Mouse (Mus musculus) embryo, embryonic 11.5 days (tissue): ENCODE measurements around the gene Cit.
A peak's percentile ranks its signal among the peaks of the same experiment; 100 is the strongest.

ENCODE experiments used
- DNase-seq: peaks from one replicate; pipeline ENCODE4 v3.0.0-alpha.2; 2012; ENCODE audit warnings: low read depth, low spot score

Cit gene

DNA sequence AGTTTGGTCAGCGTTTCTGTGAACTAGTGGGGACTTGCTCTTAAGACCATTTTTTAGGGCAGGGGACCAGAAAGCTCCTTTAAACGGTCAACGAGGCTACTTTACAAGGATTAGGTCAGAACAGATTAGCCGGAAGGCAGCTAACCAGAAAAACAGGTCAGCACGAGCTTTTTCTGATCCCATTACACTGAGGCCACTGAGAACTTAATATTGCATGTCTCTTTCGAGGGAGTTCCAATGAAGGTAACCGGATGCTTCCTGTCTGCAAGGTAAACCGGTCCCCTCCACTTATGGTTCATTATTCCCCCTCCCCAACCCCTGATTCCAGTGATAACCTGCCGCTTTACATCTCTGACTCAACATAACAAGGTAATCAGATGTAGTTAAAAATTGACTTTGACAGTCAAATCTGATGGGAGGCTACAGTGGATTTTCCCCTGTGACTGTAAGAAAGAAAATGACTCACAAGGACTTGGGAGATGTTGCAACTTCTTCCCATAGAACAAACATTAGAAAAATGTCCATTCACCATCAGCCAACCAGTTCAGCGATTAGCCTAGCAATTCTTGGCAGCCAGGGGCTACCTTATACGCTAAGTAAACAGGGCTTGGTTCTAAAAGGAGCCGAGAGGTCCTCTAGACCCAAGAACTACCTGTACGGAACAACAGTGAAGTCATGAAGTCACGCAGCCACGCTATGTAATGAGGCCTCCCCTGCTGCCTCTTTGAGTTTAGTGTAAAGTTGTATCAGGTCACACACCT, 164.2 kb downstream of the Cit start:
- DNase-seq = no peak

GRCm38 (mm10) chr5:116009884-116010627, 165.0 kb downstream of the Cit start:
- DNase-seq = no peak

- DNase-seq = no peak
Observed at GRCm38 (mm10) chr5:116011700-116012099, 166.6 kb downstream of the Cit start.

DNA sequence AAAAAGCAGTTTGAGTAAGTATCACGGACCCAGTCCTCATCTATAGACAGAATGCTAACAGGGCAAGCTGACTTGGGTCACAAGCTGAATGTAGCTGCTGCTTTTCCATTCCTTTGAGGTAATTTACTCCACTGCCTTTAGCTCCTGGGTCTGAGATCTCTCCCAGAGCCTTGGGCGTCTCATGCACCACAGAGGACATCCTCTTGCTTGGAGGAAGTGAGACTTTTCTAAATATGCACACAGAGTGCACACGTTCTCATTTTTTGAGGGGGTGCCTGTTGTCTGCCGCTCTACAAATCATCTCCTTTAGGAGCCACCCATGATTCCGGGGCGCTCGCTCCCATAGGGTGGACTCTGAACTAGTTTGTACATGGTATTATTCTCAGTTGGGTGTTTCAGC, 167.4 kb downstream of the Cit start:
- no peak for DNase-seq

GRCm38 (mm10) chr5:116013821-116014220, 168.7 kb downstream of the Cit start:
- DNase-seq = no peak

DNA sequence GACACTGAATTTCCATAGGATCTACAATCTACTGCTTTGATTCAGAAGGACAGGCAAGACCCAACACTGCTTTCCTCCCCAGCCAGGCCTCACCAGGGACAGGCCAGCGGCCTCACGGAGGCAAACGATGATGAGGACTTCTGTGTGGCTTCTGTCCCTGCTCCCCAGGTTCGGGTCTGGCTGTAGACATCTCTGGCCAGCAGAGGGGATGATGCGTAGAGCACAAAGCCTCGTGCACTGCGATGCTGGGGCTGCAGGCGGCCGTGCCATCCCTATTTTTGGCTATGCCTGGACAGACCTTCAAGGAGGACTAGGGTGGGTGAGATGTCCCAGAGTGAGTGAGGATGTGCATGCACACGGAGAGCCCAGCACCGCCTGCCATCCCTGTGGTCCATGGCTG, 169.2 kb downstream of the Cit start:
- DNase-seq = no peak

DNA sequence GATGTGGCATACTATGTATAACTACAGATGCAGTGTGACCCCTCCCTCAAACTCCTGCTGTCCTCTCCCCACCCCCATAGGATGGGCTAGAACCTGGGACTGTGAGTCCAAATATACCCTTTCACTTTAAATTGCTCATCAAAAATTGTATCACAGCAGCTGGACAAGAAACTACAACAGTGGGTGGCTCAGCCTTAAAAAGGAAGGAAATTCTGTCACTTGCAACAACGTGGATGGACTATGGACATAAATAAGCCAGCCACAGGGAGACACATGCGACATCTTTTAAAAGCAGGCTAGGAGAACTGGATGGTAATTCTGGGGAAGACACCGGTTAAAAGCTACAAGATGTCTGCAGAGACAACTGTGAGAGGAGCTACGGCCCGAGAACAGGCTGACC, 171.5 kb downstream of the Cit start:
- no peak for DNase-seq

GRCm38 (mm10) chr5:116017391-116017790, 172.3 kb downstream of the Cit start:
- no peak for DNase-seq

GRCm38 (mm10) chr5:116018196-116018595, 173.1 kb downstream of the Cit start:
- no peak for DNase-seq

DNA sequence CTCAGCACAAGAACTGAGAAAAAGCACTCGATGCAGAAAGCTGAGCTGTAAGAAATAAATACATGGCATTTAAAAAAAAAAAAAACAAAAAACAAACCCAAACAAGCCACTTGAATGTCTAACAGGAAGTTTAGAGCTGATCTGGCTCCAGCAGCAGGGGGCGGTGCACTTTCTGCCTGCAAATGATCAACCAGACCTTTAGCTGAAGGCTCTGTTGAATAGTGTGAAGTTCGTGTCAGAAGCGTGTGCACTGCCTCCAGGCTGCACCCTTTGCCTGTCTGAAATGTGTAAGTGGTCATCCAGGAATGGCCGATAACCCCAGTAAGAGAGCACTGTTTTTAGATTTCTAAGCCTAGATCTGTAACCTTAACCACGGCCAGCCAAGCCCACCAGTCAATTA, 173.7 kb downstream of the Cit start:
- no peak for DNase-seq

DNA sequence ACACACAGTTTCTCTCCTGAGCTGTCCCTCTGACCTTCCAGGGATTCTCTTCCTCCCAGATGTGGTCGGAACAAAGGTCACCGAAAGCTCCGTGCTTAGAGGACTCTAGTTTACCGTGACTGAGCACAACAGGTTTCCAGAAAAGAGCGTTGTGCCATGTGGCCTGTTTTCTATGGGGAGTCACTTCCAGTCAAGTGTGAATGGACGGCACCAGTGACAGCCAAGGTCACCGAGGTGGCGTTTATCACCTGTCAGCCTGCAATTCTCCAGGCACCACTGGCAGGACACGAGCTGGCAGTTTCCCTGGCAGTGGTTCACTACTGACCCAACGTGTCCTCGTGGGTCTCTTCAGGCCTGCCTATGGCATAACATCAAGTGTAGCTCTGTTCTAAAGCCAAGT, 174.3 kb downstream of the Cit start:
- no peak for DNase-seq

DNA sequence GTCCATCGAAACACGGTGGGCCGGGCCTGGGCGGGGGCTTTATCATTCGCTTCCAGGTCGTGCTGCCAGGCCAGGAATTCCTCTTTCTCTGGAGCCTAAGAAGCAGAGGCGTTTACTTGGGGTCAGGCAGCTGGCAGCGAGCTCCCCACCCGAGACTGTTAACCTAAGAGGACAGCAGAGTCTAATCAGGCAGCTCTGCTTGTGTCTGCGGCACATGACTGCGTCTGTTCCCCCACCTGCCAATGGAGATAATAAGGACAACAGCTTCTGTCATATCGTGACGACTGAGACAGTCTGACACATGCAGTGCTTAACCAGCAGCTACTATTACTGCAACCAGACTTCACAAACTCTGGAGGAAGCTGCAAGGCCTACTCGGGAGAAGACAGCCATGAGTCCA, 176.5 kb downstream of the Cit start:
- DNase-seq = no peak

- no peak for DNase-seq
Observed at GRCm38 (mm10) chr5:116022131-116022530, 177.1 kb downstream of the Cit start.

DNA sequence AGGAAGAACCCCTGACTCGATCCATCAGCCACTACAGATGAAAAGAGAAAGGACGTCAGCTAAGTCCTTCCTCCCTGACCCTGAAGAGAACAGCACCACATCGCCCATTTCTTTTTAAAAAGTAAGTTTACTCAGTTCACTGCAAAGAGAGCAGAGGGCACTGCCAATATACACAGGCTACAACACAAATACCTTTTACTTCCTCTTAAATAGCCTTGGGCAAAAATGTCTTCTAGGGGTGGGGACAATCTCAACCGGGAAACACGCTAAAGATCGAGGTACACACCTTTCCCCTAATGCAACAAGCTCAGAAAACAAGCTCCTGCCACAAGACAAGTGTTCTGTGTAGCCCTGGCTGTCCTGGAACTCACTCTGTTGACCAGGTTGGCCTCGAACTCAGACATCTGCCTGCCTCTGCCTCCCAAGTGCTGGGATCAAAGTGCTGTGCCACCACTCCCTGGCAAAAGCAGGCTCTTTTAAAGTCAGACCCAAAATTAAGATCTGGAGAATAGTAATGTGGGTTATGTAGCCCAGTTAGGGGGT, 177.7 kb downstream of the Cit start:
- DNase-seq = no peak

- no peak for DNase-seq
Observed at GRCm38 (mm10) chr5:116023251-116023661, 178.2 kb downstream of the Cit start.

DNA sequence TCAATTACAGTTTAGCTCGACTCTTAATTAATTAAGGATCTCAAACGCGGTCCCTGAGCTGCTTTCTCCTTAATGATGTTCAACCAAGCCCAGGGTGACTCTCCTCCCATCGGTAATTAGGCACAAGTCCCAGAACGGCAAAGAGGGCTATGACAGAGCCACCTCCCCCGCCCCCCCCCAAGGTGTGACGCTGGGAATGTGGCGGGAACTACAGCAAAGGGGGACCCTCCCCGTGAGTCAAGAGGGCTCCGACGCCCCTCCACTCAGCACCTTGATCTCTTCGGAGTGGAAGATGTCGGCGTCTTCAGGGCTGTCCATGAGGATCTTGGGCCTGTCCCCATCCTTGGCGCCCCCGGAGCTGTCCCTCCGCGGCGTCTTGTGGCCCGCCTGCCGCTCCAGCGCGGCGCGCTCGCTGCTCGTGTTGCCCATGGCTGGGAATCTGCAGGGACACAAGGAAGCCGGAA, 178.8 kb downstream of the Cit start:
- DNase-seq = no peak

GRCm38 (mm10) chr5:116024327-116024739, 179.3 kb downstream of the Cit start, which contains the start of gene Prkab1:
Gene Prkab1 (minus strand): TSS chr5:116024508.
- peak; percentile 93 for DNase-seq

DNA sequence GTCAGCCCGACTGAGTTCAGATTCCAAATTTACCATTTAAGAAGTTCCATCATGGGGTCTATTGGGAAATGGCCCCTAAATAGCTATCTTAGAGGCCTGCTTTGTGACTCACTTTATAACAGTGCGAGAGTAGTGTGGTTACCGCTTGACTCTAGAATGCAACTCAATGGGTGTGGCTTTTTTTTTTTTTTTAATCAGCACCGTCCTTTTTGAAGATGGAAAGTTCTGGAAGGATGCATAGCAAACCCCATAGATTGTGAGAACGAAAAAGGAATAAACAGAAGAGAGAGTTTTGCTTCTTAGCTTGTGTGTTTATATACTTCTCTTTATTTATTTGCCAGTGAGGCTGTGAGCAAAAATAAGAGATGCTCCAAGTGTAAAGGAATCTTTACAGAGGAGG, 181.0 kb downstream of the Cit start:
- DNase-seq = no peak

DNA sequence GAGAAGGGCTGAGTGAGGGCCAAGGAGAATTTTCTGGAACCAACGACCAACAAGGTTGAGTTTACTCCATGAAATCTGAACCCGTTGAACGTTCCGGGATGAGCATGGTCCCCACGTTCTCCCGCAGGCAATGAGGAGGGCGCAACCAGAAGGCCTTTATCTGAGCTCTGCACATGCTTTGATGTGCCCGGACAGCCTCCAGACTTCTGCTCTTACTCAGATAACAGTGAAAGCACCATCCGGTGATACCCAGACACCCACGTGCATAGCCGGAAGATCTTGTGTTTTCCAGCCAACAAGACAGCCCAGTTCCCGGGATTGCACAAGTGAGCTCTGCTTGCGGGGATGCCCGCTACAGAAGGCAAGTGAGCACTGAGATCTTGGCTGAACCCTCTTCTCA, 181.5 kb downstream of the Cit start:
- DNase-seq = no peak

GRCm38 (mm10) chr5:116029071-116029470, 184.0 kb downstream of the Cit start:
- no peak for DNase-seq

- DNase-seq = no peak
Observed at GRCm38 (mm10) chr5:116030566-116031189, 185.6 kb downstream of the Cit start.

DNA sequence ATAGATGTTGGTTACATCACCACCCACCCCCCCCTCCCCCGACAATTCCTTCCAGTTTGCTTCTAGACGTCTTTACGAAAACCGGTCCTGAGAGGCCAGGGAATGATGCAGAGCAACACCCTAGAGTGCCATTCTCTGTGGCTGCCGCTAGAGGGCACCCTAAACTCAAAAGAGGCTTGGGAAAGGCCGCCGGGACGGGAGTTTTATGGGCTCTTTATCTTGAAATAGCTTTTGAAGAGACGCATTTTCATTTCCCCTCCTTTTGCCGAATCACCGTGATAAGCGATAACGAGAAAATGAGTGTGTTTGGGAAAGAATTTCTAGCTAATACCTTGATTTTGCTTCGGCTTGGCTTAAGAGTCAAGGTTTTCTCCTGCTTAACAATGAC, 186.1 kb downstream of the Cit start:
- peak; percentile 74 for DNase-seq
